Mouse (Mus musculus): ENCODE data around the gene Polr2a. TPM values are rescaled to one million over a fixed set of nuclear protein-coding genes. Genes with fewer than 3 reads are reported as not detected.

Gene Polr2a
- 17.5 and 19.2 TPM in 2 replicates for polyA plus RNA-seq (2015; fragmentation: Nextera tagmentation; extraction: Ambion mirVana)

- peak; percentile 96 for ATAC-seq (replicated peaks)
- peak within 1 kb of the TSS; percentile 75 for H3K9ac ChIP-seq (replicated peaks)
- peak within 1 kb of the TSS; percentile 83 for H3K4me2 ChIP-seq (replicated peaks)
- H3K4me3 ChIP-seq: peak within 1 kb of the TSS; percentile 58
- H3K27me3 ChIP-seq: no peaks in the 10 kb centered on the region
- no peaks in the 10 kb centered on the region for H3K9me3 ChIP-seq
- under 1% methylated on average over 36 of the region's 36 CpGs for WGBS
- H3K4me1 ChIP-seq: peaks cover 55% of the 10 kb centered on the region
- H3K36me3 ChIP-seq: no peaks in the 10 kb centered on the region
- peak within 1 kb of the TSS; percentile 100 for H3K27ac ChIP-seq (replicated peaks)
Measured at GRCm38 (mm10) chr11:69758478-69758970, at the start of gene Polr2a. Polr2a (minus strand) TSS chr11:69758637.

GRCm38 (mm10) chr11:69807641-69808040 is 49.2 kb upstream of the Polr2a start:
- no peak overlapping the region for H3K27ac ChIP-seq (replicated peaks)
- 86% methylated on average over 2 of the region's 2 CpGs for WGBS

GRCm38 (mm10) chr11:69806378-69806777 is 47.9 kb upstream of the Polr2a start:
- no peak overlapping the region for H3K4me2 ChIP-seq (replicated peaks)
- 84% methylated on average over 4 of the region's 4 CpGs for WGBS
- H3K4me3 ChIP-seq: no peak overlapping the region
- H3K36me3 ChIP-seq: no peaks in the 10 kb centered on the region
- H3K4me1 ChIP-seq: peaks cover 42% of the 10 kb centered on the region
- ATAC-seq (replicated peaks): no peak
- peaks cover 19% of the 10 kb centered on the region for H3K27me3 ChIP-seq
- no peak overlapping the region for H3K9ac ChIP-seq (replicated peaks)
- H3K27ac ChIP-seq (replicated peaks): no peak overlapping the region
- H3K9me3 ChIP-seq: no peaks in the 10 kb centered on the region

More at GRCm38 (mm10) chr11:69807641-69808040, 49.2 kb upstream of the Polr2a start:
- Histone ChIP-seq H3K27me3 (peaks cover 19% of the 10 kb centered on the region), H3K36me3 (no peaks in the 10 kb centered on the region), H3K4me1 (peaks cover 29% of the 10 kb centered on the region), H3K9ac (replicated peaks) (no peak overlapping the region), H3K9me3 (no peaks in the 10 kb centered on the region), H3K4me3 (no peak overlapping the region), H3K4me2 (replicated peaks) (no peak overlapping the region)
- ATAC-seq (replicated peaks): no peak

- Histone ChIP-seq H3K9ac (replicated peaks) (no peak within 1 kb of the TSS), H3K27ac (replicated peaks) (no peak within 1 kb of the TSS), H3K36me3 (no peaks in the 10 kb centered on the region), H3K4me3 (0 out of 2 replicates have a peak within 1 kb of the TSS, but pooled peaks have one; percentile 68), H3K9me3 (no peaks in the 10 kb centered on the region), H3K4me2 (replicated peaks) (peak within 1 kb of the TSS; percentile 98), H3K4me1 (peaks cover 46% of the 10 kb centered on the region), H3K27me3 (peaks cover 19% of the 10 kb centered on the region)
- 4% methylated on average over 29 of the region's 29 CpGs for WGBS
- ATAC-seq (replicated peaks): no peak
Measured at GRCm38 (mm10) chr11:69804972-69805909, 46.8 kb upstream of the Polr2a start, which contains the start of gene Tmem102. Tmem102 (minus strand) TSS chr11:69805624.

- H3K9ac ChIP-seq (replicated peaks): no peak overlapping the region
- H3K9me3 ChIP-seq: no peaks in the 10 kb centered on the region
- no peak for ATAC-seq (replicated peaks)
- H3K4me3 ChIP-seq: 0 out of 2 replicates have a peak overlapping the region, but pooled peaks have one; percentile 68
- WGBS: 6% methylated on average over 12 of the region's 12 CpGs
- H3K36me3 ChIP-seq: no peaks in the 10 kb centered on the region
- no peak overlapping the region for H3K27ac ChIP-seq (replicated peaks)
- H3K4me2 ChIP-seq (replicated peaks): peak overlapping the region; percentile 98
- peaks cover 19% of the 10 kb centered on the region for H3K27me3 ChIP-seq
- peaks cover 53% of the 10 kb centered on the region for H3K4me1 ChIP-seq
Measured at GRCm38 (mm10) chr11:69804652-69804940, 46.2 kb upstream of the Polr2a start.

DNA sequence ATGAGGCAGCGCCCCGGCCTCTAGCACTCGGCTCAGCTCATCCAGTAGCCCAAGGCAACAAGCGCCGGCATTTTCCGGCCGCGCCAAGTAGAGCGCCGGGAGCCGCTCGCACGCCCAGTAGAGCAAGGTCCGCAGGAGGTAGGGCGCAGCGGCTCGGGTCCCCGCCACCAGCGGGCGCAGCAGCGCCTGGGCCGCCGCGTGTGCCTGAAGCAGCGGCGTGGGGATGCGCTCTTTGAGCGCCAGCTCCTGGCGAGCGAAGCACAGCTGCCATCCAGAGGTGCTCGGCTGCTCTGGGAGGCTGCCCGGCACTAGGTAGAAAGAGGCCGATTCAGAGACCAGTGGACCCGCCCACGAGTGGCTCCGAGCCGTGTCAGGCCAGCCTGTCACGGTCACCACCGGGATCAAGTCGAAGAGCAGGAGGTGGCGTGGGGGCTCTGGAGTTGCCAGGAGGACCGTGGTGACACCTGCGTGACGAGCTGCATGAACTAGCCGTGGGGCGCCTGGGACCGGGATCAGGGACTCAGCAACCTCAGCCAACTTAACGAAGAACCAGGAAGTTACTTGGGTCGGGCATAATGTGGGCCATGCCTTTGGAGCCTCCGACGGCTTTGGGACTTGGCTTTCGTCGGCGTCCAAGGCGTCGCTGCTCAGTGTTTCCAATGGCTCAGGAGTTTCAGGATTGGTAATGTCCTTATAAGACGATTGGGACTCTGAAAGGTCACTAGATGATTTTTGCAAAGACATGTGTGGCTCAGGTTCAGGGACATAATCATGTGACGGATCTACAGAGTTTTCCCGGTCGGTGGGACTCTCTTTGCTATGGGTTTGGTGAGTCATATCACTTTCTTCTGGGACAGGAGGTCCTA is 45.6 kb upstream of the Polr2a start:
- peak overlapping the region; percentile 68 for H3K4me3 ChIP-seq
- 1% methylated on average over 60 of the region's 60 CpGs for WGBS
- peaks cover 19% of the 10 kb centered on the region for H3K27me3 ChIP-seq
- no peaks in the 10 kb centered on the region for H3K9me3 ChIP-seq
- peak overlapping the region; percentile 76 for H3K9ac ChIP-seq (replicated peaks)
- H3K4me1 ChIP-seq: peaks cover 59% of the 10 kb centered on the region
- H3K36me3 ChIP-seq: no peaks in the 10 kb centered on the region
- H3K4me2 ChIP-seq (replicated peaks): peak overlapping the region; percentile 98
- ATAC-seq (replicated peaks): peak; percentile 27; the same call in 1 of the 2 replicates
- peak overlapping the region; percentile 98; the same call in 1 of the 2 replicates for H3K27ac ChIP-seq (replicated peaks)

GRCm38 (mm10) chr11:69803328-69803727 is 44.9 kb upstream of the Polr2a start:
- Histone ChIP-seq H3K9me3 (no peaks in the 10 kb centered on the region), H3K4me1 (peaks cover 62% of the 10 kb centered on the region), H3K27ac (replicated peaks) (peak overlapping the region; percentile 98), H3K4me2 (replicated peaks) (peak overlapping the region; percentile 98), H3K4me3 (peak overlapping the region; percentile 68), H3K36me3 (no peaks in the 10 kb centered on the region), H3K27me3 (peaks cover 19% of the 10 kb centered on the region), H3K9ac (replicated peaks) (peak overlapping the region; percentile 76)
- ATAC-seq (replicated peaks): peak; percentile 1; the same call in 1 of the 2 replicates
- under 1% methylated on average over 12 of the region's 12 CpGs for WGBS

- H3K4me1 ChIP-seq: peaks cover 62% of the 10 kb centered on the region
- WGBS: under 1% methylated on average over 33 of the region's 33 CpGs
- H3K9me3 ChIP-seq: no peaks in the 10 kb centered on the region
- peak; percentile 18; the same call in 1 of the 2 replicates for ATAC-seq (replicated peaks)
- no peaks in the 10 kb centered on the region for H3K36me3 ChIP-seq
- H3K9ac ChIP-seq (replicated peaks): peak overlapping the region; percentile 76
- H3K4me3 ChIP-seq: peak overlapping the region; percentile 68
- H3K27me3 ChIP-seq: peaks cover 19% of the 10 kb centered on the region
- peak overlapping the region; percentile 98 for H3K4me2 ChIP-seq (replicated peaks)
- H3K27ac ChIP-seq (replicated peaks): peak overlapping the region; percentile 98
Measured at GRCm38 (mm10) chr11:69802648-69803105, 44.2 kb upstream of the Polr2a start.

GRCm38 (mm10) chr11:69801379-69801977 is 43.0 kb upstream of the Polr2a start, which contains the start of gene Fgf11:
Fgf11 (minus strand) TSS chr11:69801857.
- Histone ChIP-seq H3K27ac (replicated peaks) (peak within 1 kb of the TSS; percentile 98), H3K4me3 (peak within 1 kb of the TSS; percentile 68), H3K36me3 (no peaks in the 10 kb centered on the region), H3K27me3 (peaks cover 19% of the 10 kb centered on the region), H3K4me1 (peaks cover 62% of the 10 kb centered on the region), H3K4me2 (replicated peaks) (peak within 1 kb of the TSS; percentile 98), H3K9me3 (no peaks in the 10 kb centered on the region), H3K9ac (replicated peaks) (peak within 1 kb of the TSS; percentile 76)
- under 1% methylated on average over 33 of the region's 33 CpGs for WGBS
- no peak for ATAC-seq (replicated peaks)

- peaks cover 68% of the 10 kb centered on the region for H3K4me1 ChIP-seq
- WGBS: under 1% methylated on average over 36 of the region's 36 CpGs
Measured at GRCm38 (mm10) chr11:69800392-69801197, 42.2 kb upstream of the Polr2a start.

DNA sequence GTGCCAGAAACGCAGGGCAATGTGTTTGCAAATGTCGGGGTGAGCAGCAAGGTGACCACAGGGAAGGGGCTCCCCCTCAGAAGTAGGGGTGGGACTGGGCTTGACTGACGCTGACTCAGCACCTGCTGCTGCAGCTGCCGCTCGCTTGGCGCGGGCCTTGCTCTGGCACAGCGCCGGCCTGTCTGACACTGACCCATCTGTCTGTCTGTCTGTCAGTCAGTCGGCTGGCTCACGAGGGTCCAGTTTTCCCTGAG is 41.6 kb upstream of the Polr2a start:
- Histone ChIP-seq H3K4me2 (replicated peaks) (peak overlapping the region; percentile 98), H3K4me1 (peaks cover 67% of the 10 kb centered on the region), H3K36me3 (no peaks in the 10 kb centered on the region), H3K4me3 (peak overlapping the region; percentile 68), H3K9ac (replicated peaks) (peak overlapping the region; percentile 76), H3K27ac (replicated peaks) (peak overlapping the region; percentile 98), H3K9me3 (no peaks in the 10 kb centered on the region), H3K27me3 (peaks cover 8% of the 10 kb centered on the region)
- WGBS: 1% methylated on average over 11 of the region's 11 CpGs
- peak; percentile 39 for ATAC-seq (replicated peaks)

More at GRCm38 (mm10) chr11:69800392-69801197, 42.2 kb upstream of the Polr2a start:
- peak overlapping the region; percentile 98 for H3K4me2 ChIP-seq (replicated peaks)
- peak overlapping the region; percentile 98 for H3K27ac ChIP-seq (replicated peaks)
- H3K4me3 ChIP-seq: peak overlapping the region; percentile 68
- peaks cover 14% of the 10 kb centered on the region for H3K27me3 ChIP-seq
- peak; percentile 80 for ATAC-seq (replicated peaks)
- H3K36me3 ChIP-seq: no peaks in the 10 kb centered on the region
- H3K9ac ChIP-seq (replicated peaks): peak overlapping the region; percentile 76
- no peaks in the 10 kb centered on the region for H3K9me3 ChIP-seq

Measured in forebrain, embryonic 15.5 days (tissue).